Mouse (Mus musculus) myocyte (in vitro differentiated cells): Measurements from ENCODE around the gene Ptcd3.

ENCODE experiments used
- E2F4 ChIP-seq: IDR thresholded peaks from one replicate; pipeline ENCODE4 v1.6.1; 2011; ENCODE audit warnings: mild to moderate bottlenecking, control low read depth, moderate library complexity; ENCODE audit not compliant: insufficient read depth
- MYOD1 ChIP-seq, 3 experiments: IDR thresholded peaks; one replicate each; pipeline ENCODE4 v1.6.1; 2011; ENCODE audit warnings: control low read depth in 2 of 3, low read depth in 2 of 3, mild to moderate bottlenecking in 2 of 3, moderate library complexity in 1 of 3; ENCODE audit not compliant: insufficient read length in 2 of 3, control insufficient read depth in 1 of 3

DNA sequence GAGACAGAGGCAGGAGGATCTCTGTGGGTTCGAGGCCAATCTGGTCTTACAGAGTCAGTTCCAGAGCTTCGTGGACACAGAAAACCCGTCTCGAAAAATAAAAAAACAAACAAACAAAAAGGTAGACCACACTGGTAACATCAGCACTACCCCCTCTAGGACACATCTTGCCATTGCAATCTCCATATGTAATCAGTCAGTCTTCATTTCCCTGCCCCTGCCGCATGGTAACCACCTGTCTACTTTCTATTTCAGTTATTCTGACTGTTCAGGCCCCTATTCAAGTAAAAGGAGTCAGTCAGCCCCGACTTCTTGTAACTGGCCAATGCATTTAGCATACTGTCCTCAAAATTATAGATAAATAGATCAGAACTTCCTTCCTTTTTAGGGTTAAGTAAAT is 1.3 kb upstream of the Ptcd3 start:
- TF ChIP-seq MYOD1 (IDR thresholded peaks at IDR 0.05; ENCODE audit: control insufficient read depth in 1 of 3, insufficient read length in 2 of 3, low read depth in 2 of 3) (peak in 1 of 3 experiments; percentile 19), E2F4 (no peak)
